Mouse (Mus musculus): ENCODE measurements around the gene 5330417C22Rik. TPM values are rescaled to one million over a fixed set of nuclear protein-coding genes. Genes with fewer than 3 reads are reported as not detected.
"Not testable (repeated sequence)": the region's sequence is repeated elsewhere in the genome, so short reads cannot be mapped to it uniquely, and the experiment has no call there.

Gene 5330417C22Rik
- polyA plus RNA-seq (2016; fragmentation: Nextera tagmentation; extraction: Ambion mirVana), result 3.1 and 5.9 TPM in 2 replicates

DNA sequence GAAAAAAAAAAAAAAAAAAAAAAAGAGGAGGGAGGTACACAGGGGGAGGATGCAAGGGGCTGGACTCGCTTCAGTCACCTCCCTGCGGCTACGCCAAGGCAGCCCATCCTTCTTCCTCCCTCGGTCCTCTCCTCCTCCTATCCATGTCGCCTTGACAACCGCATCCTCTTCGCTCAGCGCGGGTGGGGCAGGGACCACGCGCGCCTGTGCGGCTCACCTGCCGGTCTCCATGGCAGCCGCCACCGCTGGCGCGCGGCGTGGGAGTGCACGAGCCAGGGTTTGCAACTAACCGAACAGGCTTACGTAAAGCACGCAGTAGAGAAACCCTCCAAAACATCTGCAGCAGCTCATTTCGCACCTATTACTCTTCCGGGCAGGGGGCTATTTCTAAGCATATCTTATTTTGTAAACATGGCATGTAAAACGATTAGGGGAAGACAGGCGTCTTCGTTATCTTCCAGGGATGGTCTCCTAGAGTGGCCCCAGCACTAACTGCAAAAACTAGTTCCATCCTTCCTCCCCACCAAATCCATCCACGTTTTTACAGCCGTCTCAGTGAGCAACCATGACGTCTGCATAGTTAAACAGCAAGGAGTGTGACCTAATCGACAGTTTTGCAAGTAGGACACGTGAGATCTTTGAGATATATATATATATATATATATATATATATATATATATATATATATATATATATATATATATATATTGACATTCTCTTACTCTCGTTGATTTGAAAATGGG is at the start of gene 5330417C22Rik:
TSS of gene 5330417C22Rik (minus strand) at position 20 of the 744 bp plus-strand sequence.
- Histone ChIP-seq H3K4me3 (peak within 1 kb of the TSS; percentile 48), H3K36me3 (no peaks in the 10 kb centered on the region), H3K4me1 (peaks cover 8% of the 10 kb centered on the region), H3K9me3 (replicated peaks) (no peaks in the 10 kb centered on the region), H3K9ac (peak within 1 kb of the TSS; percentile 56), H3K4me2 (replicated peaks) (peak within 1 kb of the TSS; percentile 97), H3K27ac (peak within 1 kb of the TSS; percentile 44), H3K27me3 (peaks cover 18% of the 10 kb centered on the region)
- 2% methylated on average over 31 of the region's 35 CpGs for WGBS
- ATAC-seq (ENCODE audit: low FRiP score), result peak; percentile 93

DNA sequence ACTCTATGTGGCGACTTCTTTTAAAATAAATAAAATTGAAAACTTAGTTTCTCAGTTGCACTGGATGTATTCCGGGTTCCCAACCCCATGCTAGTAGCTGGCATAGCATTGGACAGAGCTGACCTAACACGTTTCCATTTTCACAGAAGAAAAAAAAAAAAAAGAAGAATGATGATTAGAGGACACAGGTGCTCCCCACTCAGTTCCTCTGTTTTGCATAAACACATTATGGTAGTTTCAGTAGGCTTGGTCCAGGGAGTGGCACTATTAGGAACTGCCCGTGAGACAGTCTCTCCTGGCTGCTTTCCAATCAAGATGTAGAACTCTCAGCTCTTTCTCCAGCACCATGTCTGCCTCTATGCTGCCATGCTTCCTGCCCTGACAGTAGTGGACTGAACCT is 48.2 kb upstream of the 5330417C22Rik start:
- Histone ChIP-seq H3K4me1 (no peaks in the 10 kb centered on the region), H3K4me2 (replicated peaks) (no peak overlapping the region), H3K4me3 (no peak overlapping the region), H3K36me3 (0 out of 2 replicates have a peak, but pooled peaks cover 2% of the 10 kb centered on the region), H3K9me3 (replicated peaks) (no peaks in the 10 kb centered on the region), H3K9ac (no peak overlapping the region), H3K27ac (no peak overlapping the region), H3K27me3 (no peaks in the 10 kb centered on the region)
- 85% methylated on average over 4 of the region's 4 CpGs for WGBS
- ATAC-seq (ENCODE audit: low FRiP score), result no peak

DNA sequence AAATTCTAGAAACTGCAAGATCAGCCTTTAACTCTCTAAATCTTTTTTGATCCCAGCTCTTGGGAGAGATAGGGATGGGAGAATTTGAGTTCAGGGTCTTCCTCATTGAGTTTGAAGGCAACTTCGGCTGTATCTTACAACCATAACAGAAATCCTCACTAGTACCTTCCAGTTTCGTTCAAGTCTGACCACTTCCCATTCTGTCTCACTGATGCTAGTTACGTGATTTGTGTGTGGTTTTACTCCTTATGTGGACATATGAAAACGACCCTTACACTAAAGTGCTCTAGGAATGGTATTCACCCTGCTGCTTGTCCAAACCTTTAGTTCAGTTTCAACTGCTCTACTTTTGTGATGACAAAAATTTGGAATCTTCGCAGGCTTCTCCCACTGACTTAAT is 37.7 kb upstream of the 5330417C22Rik start:
- no peak for ATAC-seq (ENCODE audit: low FRiP score)
- Histone ChIP-seq H3K36me3 (peaks cover 12% of the 10 kb centered on the region; the same call in 1 of the 2 replicates), H3K9me3 (replicated peaks) (no peaks in the 10 kb centered on the region), H3K4me1 (peaks cover 22% of the 10 kb centered on the region), H3K27me3 (no peaks in the 10 kb centered on the region), H3K4me2 (replicated peaks) (no peak overlapping the region), H3K9ac (no peak overlapping the region), H3K4me3 (no peak overlapping the region), H3K27ac (no peak overlapping the region)
- 86% methylated on average over 5 of the region's 5 CpGs for WGBS

DNA sequence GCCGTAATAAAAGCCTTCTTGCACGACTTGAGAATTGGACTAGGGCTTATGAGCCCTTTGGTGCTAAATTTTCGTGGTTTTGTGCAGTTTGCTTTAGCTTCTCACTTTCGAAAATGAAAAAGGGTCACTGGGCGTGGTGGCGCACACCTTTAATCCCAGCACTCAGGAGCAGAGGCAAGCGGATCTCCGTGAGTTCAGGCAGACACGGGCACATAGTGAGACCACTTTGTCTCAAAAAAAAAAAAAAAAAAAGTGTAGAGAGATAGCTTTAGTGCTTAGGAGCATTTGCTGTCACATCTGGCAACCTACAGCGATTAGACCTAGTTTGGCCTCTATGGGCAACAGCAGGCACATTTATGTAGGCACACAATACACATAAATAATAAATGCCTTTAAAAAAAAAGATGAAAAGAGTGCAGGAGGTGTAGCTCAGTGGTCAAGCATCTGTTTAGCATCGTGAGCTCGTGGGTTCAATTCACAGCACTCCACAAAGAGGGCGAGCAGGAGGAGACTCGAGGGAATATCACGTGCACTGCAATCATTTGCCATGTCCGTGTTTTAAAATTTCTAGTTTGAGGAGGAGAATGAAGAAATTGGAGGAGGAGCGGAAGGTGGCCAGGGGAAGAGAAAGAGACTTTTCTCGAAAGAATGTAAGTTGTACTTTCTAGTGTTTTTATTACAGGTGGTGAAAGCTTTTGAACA is 36.1 kb upstream of the 5330417C22Rik start:
- peaks cover 31% of the 10 kb centered on the region for H3K4me1 ChIP-seq
- no peaks in the 10 kb centered on the region for H3K9me3 ChIP-seq (replicated peaks)
- H3K9ac ChIP-seq, result peak overlapping the region; percentile 78
- H3K27me3 ChIP-seq, result no peaks in the 10 kb centered on the region
- peak overlapping the region; percentile 76 for H3K4me2 ChIP-seq (replicated peaks)
- ATAC-seq (ENCODE audit: low FRiP score), result no peak
- no peak overlapping the region for H3K27ac ChIP-seq
- 48% methylated on average over 18 of the region's 18 CpGs for WGBS
- 0 out of 2 replicates have a peak, but pooled peaks cover 4% of the 10 kb centered on the region for H3K36me3 ChIP-seq
- H3K4me3 ChIP-seq, result peak overlapping the region; percentile 62

DNA sequence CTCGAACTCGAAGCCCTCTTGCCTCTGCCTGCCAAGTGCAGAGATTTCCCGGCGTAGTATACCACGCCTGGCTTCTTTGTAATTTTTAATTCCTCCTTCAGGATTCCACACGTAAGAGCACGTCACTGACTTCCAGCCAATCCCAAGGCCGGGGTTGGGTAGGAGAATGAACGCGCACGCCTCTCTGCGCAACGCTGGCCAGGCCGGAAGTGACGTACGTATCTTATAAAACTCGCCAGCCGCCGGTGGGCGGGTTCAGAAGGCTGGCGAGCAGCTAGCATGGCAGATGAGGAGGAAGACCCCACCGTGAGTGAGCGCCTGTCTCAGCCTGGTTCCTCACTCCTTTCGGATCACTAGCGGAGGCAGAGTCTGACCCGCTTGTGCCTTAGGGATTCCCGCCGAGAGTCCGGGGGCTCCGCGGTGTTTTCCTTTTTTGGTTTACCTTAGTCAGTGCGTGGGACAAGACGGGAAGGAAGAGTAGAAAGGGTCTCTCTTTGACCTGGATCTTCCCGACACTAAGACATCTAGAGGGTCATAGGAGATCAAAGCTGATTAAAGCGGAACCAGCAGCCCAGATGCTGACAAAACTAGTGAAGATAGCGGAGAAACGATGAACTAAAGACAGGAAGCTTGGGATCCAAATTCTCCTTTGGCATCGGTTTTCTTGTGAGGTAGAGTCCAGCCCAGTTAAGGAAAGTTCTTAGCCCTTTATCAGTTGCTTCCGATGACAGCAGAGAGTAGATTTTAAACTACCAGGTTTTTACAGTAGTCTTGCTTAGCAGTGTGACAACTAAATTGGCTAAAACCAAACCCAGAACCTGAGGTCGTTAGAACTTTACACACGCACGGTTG is 35.3 kb upstream of the 5330417C22Rik start, which contains the start of gene Taf13:
TSS of gene Taf13 (plus strand) at position 256 of the 852 bp plus-strand sequence.
- peak; percentile 95 for ATAC-seq (ENCODE audit: low FRiP score)
- WGBS, result 2% methylated on average over 42 of the region's 42 CpGs

DNA sequence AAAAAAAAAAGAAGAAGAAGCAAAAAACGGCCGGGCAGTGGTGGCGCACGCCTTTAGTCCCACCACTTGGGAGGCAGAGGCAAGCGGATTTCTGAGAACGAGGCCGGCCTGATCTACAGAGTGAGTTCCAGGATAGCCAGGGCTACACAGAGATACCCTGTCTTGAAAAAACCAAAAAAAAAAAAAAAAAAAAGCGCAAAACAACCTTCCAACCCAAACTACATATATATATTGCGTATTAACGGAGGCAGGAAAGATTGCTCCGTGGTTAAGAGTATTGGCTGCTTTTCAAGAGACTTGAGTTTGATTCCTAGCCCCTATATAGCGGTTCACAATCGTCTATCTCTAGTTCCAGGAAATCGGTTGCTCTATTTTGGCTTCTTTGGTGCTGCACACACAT is 34.5 kb upstream of the 5330417C22Rik start:
- 86% methylated on average over 14 of the region's 14 CpGs for WGBS
- peaks cover 32% of the 10 kb centered on the region for H3K4me1 ChIP-seq

More for the DNA sequence above, 35.3 kb upstream of the 5330417C22Rik start, which contains the start of gene Taf13:
- Histone ChIP-seq H3K4me2 (replicated peaks) (peak within 1 kb of the TSS; percentile 76), H3K27me3 (no peaks in the 10 kb centered on the region), H3K4me3 (peak within 1 kb of the TSS; percentile 62), H3K36me3 (no peaks in the 10 kb centered on the region), H3K9ac (peak within 1 kb of the TSS; percentile 78), H3K27ac (peak within 1 kb of the TSS; percentile 75), H3K4me1 (peaks cover 32% of the 10 kb centered on the region), H3K9me3 (replicated peaks) (no peaks in the 10 kb centered on the region)

DNA sequence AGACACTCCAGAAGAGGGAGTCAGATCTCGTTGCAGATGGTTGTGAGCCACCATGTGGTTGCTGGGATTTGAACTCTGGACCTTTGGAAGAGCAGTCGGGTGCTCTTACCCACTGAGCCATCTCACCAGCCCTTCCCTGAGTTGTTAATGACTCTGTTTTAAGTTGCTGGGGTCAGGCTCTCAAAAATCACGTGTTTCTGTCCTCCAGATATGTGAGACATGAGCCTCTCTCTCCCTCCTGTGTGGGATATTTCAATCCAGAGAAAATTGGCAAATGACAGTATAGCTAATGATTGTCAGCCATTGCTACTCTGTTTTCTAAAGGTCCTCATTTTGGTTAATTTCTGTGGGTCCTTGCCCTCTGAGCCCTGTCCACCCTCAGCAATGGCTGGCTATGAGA is 33.3 kb upstream of the 5330417C22Rik start:
- H3K9me3 ChIP-seq (replicated peaks); H3K4me2 ChIP-seq (replicated peaks); H3K4me3 ChIP-seq; H3K9ac ChIP-seq; H3K27me3 ChIP-seq; H3K27ac ChIP-seq; ATAC-seq (ENCODE audit: low FRiP score); H3K36me3 ChIP-seq: not testable (repeated sequence)
- peaks cover 32% of the 10 kb centered on the region for H3K4me1 ChIP-seq
- WGBS, result 53% methylated on average over 3 of the region's 3 CpGs

More for the DNA sequence above, 34.5 kb upstream of the 5330417C22Rik start:
- no peak overlapping the region for H3K4me3 ChIP-seq
- H3K27me3 ChIP-seq, result no peaks in the 10 kb centered on the region
- H3K36me3 ChIP-seq, result no peaks in the 10 kb centered on the region
- no peak overlapping the region for H3K9ac ChIP-seq
- H3K27ac ChIP-seq, result no peak overlapping the region
- ATAC-seq (ENCODE audit: low FRiP score), result no peak; the same call in 1 of the 2 replicates
- H3K4me2 ChIP-seq (replicated peaks), result 0 out of 2 replicates have a peak overlapping the region, but pooled peaks have one; percentile 76
- H3K9me3 ChIP-seq (replicated peaks), result no peaks in the 10 kb centered on the region

DNA sequence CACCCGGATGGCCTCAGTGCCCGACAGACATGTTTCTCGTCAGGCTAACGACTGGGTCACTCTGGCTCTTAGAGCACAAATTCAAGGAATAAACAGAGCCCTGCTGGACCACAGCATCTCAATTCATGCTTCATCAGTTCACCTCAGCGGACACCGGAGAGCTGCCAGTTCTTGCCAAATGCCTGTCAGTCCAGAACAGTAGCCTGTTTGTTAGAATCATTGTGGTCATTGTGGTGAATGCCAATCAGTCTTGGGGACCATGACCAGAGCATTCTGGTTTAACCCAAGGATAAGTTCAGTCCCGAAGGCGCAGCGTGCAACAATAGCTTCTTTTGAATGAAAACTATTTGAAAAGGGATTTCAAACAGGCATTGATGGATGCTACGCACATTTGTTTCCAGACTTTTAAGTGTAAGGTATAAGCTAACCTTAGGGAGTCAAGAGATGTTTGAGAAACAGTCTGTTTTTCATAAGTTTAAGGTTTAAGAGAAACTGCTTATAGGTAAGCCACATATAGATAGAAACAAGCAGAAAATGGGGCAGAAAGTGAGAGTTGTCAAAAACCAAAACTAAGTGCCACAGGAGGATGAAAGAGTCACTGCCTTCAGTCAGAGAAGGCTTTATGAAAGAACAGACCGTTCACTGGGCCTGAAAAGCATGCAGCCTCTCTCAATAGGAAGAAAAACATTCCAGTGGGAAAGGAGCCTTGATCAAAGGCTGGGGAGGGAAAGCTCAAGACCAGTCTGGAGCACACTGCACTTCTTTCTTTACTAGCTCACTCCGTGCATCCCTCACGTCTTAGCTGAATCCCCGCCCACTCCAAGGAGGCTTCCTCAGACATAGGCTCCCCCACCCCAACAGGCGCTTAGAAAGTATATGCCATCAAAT is 31.9 kb upstream of the 5330417C22Rik start:
- peak overlapping the region; percentile 73 for H3K27ac ChIP-seq
- WGBS, result 11% methylated on average over 15 of the region's 15 CpGs
- H3K9me3 ChIP-seq (replicated peaks), result no peaks in the 10 kb centered on the region
- H3K27me3 ChIP-seq, result no peaks in the 10 kb centered on the region
- H3K4me1 ChIP-seq, result peaks cover 27% of the 10 kb centered on the region
- peak; percentile 57 for ATAC-seq (ENCODE audit: low FRiP score)
- no peaks in the 10 kb centered on the region for H3K36me3 ChIP-seq
- H3K9ac ChIP-seq, result no peak overlapping the region
- H3K4me2 ChIP-seq (replicated peaks), result no peak overlapping the region
- H3K4me3 ChIP-seq, result no peak overlapping the region

DNA sequence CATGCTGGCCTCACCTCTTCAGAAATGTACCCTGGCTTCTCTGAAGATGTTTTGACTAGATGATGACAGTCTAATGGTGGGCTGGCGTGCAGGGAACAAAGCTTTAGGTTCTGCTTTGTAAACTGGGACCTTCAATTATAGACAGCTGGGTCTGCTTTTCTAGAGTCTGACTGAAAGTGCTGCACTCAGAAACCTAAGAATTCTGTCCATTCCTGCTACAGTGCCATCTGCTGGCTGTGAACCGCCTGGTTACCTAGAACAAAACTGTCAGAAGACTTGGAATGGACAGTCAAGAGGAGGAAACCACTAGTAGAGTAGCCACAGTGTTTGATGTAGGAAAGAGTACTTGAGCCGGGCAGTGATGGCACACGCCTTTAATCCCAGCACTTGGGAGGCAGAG is 27.0 kb upstream of the 5330417C22Rik start:
- H3K9me3 ChIP-seq (replicated peaks), result no peaks in the 10 kb centered on the region
- H3K27me3 ChIP-seq, result no peaks in the 10 kb centered on the region
- peak overlapping the region; percentile 73 for H3K4me3 ChIP-seq
- H3K36me3 ChIP-seq, result peaks cover 18% of the 10 kb centered on the region
- H3K4me1 ChIP-seq, result peaks cover 22% of the 10 kb centered on the region
- H3K27ac ChIP-seq, result peak overlapping the region; percentile 80
- peak overlapping the region; percentile 63 for H3K4me2 ChIP-seq (replicated peaks)
- WGBS, result 13% methylated on average over 4 of the region's 4 CpGs
- ATAC-seq (ENCODE audit: low FRiP score), result no peak
- 0 out of 2 replicates have a peak overlapping the region, but pooled peaks have one; percentile 37 for H3K9ac ChIP-seq

DNA sequence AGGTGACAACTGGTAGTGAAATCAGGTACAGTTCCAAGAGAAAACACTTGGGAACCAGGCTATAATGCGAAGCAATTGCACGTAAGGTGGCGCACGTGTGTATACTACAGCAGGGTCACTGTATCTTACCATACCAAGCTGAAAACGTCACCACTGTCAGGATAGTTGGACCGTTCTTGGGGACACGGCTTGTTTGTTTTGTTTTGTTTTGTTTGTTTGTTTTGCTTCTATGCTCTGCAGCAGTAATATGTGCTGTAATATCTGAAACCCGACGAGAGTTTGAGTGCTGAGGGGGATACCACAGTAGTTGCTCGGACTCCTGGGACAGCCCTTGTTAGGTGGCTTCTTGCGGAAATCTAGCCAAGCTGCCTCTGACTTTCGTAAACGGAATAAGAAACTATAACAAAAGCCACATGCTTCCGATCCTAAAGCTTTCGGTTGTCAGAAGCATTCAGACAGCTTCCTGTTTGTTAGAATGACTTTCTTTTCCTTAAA is 26.5 kb upstream of the 5330417C22Rik start:
- Histone ChIP-seq H3K36me3 (peaks cover 23% of the 10 kb centered on the region), H3K27me3 (no peaks in the 10 kb centered on the region), H3K9ac (peak overlapping the region; percentile 37), H3K9me3 (replicated peaks) (no peaks in the 10 kb centered on the region), H3K4me2 (replicated peaks) (peak overlapping the region; percentile 63), H3K27ac (peak overlapping the region; percentile 80), H3K4me1 (peaks cover 20% of the 10 kb centered on the region), H3K4me3 (peak overlapping the region; percentile 73)
- peak; percentile 72 for ATAC-seq (ENCODE audit: low FRiP score)
- WGBS, result 12% methylated on average over 15 of the region's 15 CpGs

Measured in hindbrain, embryonic 12.5 days (tissue).